ENCODE assay signal across 29 mouse cellular contexts in genomic region chr11:72856764-72857163, GRCm38 (mm10).
DNase-seq lines count a peak whose midpoint lies in the region; ATAC-seq and TF ChIP-seq lines count a peak whose summit lies in the region.
"Had no signal": no experiment of that assay in that cellular context is flagged by ENCODE, and none has a peak within 500 bp of the region (broad histone marks: within the 10 kb centered on the region; RNA-seq: fewer than 3 reads in every experiment).

No protein-coding gene starts in this region.

- 40% methylated on average over 2 of the region's 2 CpGs for WGBS in heart, embryonic 13.5 days
- 33% methylated on average over 2 of the region's 2 CpGs for WGBS in heart, embryonic 12.5 days
- WGBS in heart, embryonic 15.5 days: 48% methylated on average over 2 of the region's 2 CpGs

- H3K27ac ChIP-seq in heart, embryonic 13.5 days (replicated peaks): peak overlapping the region; percentile 41
- no peak overlapping the region for H3K27ac ChIP-seq in heart, embryonic 12.5 days (ENCODE audit: poor library complexity, severe bottlenecking)
- H3K27ac ChIP-seq in heart, embryonic 15.5 days: 0 out of 2 replicates have a peak overlapping the region, but pooled peaks have one; percentile 29
- H3K27ac ChIP-seq: embryonic facial prominence, embryonic 13.5 days; embryonic facial prominence, embryonic 15.5 days; forebrain, embryonic 10.5 days; forebrain, embryonic 12.5 days had no signal

- intact Hi-C loops in heart, postnatal 10 days (cut with DNase I): no loop called here
- intact Hi-C loops in heart, postnatal 25 days (cut with DNase I): no loop called here

- H3K4me1 ChIP-seq in heart, embryonic 13.5 days: peaks cover 9% of the 10 kb centered on the region
- H3K4me1 ChIP-seq in heart, embryonic 12.5 days (replicated peaks): no peaks in the 10 kb centered on the region
- H3K4me1 ChIP-seq in heart, embryonic 15.5 days (replicated peaks): peaks cover 2% of the 10 kb centered on the region; the same call in 1 of the 2 replicates
- H3K4me1 ChIP-seq: embryonic facial prominence, embryonic 13.5 days; embryonic facial prominence, embryonic 15.5 days; forebrain, embryonic 10.5 days; forebrain, embryonic 12.5 days had no signal

- ATAC-seq in heart, embryonic 13.5 days (ENCODE audit: extremely low read depth, insufficient number of reproducible peaks, low FRiP score, low TSS enrichment): no peak
- no peak for ATAC-seq in heart, embryonic 12.5 days (ENCODE audit: insufficient number of reproducible peaks, low FRiP score)
- ATAC-seq in heart, embryonic 15.5 days (replicated peaks; ENCODE audit: insufficient number of reproducible peaks, insufficient read depth, low FRiP score, low read depth): no peak
- ATAC-seq: activated CD4-positive, CD25-positive, alpha-beta regulatory T cell, adult 4 months; CD4-positive, CD25-positive, alpha-beta regulatory T cell, adult 4 months; forebrain, embryonic 14.5 days; Patski had no signal

- TF ChIP-seq POLR2A in brain, embryonic 14.5 days (IDR thresholded peaks at IDR 0.05; ENCODE audit: borderline replicate concordance, extremely low read depth, insufficient read depth, insufficient read length, poor library complexity, severe bottlenecking): no peak

- no peak overlapping the region for H3K9ac ChIP-seq in heart, embryonic 13.5 days
- no peak overlapping the region for H3K9ac ChIP-seq in heart, embryonic 12.5 days
- no peak overlapping the region for H3K9ac ChIP-seq in heart, embryonic 15.5 days
- H3K9ac ChIP-seq: embryonic facial prominence, embryonic 13.5 days; embryonic facial prominence, embryonic 15.5 days; forebrain, embryonic 12.5 days had no signal

- DNase-seq in heart, adult 11 months: peak; percentile 71
- DNase-seq in heart, postnatal 10 days: no peak
- DNase-seq in heart, postnatal 25 days (ENCODE audit: low spot score): no peak
- peak; percentile 1 for DNase-seq in brain, embryonic 14.5 days (ENCODE audit: low read depth)
- DNase-seq: adrenal gland, adult 8-10 months; adrenal gland, postnatal 14 days; adrenal gland, postnatal 36 days; B cell, adult 2 months; cerebellum, adult 11 months; cerebellum, adult 18-20 months; cerebellum, adult 8-10 months; cerebellum, adult 9-11 months; cerebellum, postnatal 14 days; cerebellum, postnatal 36 days; embryo, embryonic 11 days had no signal

- no peak overlapping the region for H3K4me2 ChIP-seq in heart, embryonic 13.5 days
- no peak overlapping the region for H3K4me2 ChIP-seq in heart, embryonic 12.5 days
- no peak overlapping the region for H3K4me2 ChIP-seq in heart, embryonic 15.5 days
- H3K4me2 ChIP-seq: embryonic facial prominence, embryonic 13.5 days; embryonic facial prominence, embryonic 15.5 days; forebrain, embryonic 12.5 days had no signal

- H3K27me3 ChIP-seq in heart, embryonic 13.5 days (replicated peaks): no peaks in the 10 kb centered on the region
- H3K27me3 ChIP-seq in heart, embryonic 12.5 days (replicated peaks): no peaks in the 10 kb centered on the region
- no peaks in the 10 kb centered on the region for H3K27me3 ChIP-seq in heart, embryonic 15.5 days
- H3K27me3 ChIP-seq: CH12.LX; embryonic facial prominence, embryonic 13.5 days; embryonic facial prominence, embryonic 15.5 days; forebrain, embryonic 12.5 days; Patski had no signal

- H3K36me3 ChIP-seq in heart, embryonic 13.5 days: peaks cover 93% of the 10 kb centered on the region
- peaks cover 70% of the 10 kb centered on the region for H3K36me3 ChIP-seq in heart, embryonic 12.5 days
- peaks cover 69% of the 10 kb centered on the region for H3K36me3 ChIP-seq in heart, embryonic 15.5 days

- no peak for TF ChIP-seq CTCF in brain, embryonic 14.5 days (IDR thresholded peaks at IDR 0.05; ENCODE audit: borderline replicate concordance, extremely low read depth, insufficient read depth, insufficient read length)

- H3K9me3 ChIP-seq in heart, embryonic 13.5 days: no peaks in the 10 kb centered on the region
- no peaks in the 10 kb centered on the region for H3K9me3 ChIP-seq in heart, embryonic 12.5 days (replicated peaks)
- H3K9me3 ChIP-seq in heart, embryonic 15.5 days (replicated peaks): no peaks in the 10 kb centered on the region
- H3K9me3 ChIP-seq: embryonic facial prominence, embryonic 13.5 days; embryonic facial prominence, embryonic 15.5 days; forebrain, embryonic 10.5 days; forebrain, embryonic 12.5 days; G1E had no signal

- H3K4me3 ChIP-seq in heart, embryonic 13.5 days: no peak overlapping the region
- H3K4me3 ChIP-seq in heart, embryonic 12.5 days: no peak overlapping the region
- no peak overlapping the region for H3K4me3 ChIP-seq in heart, embryonic 15.5 days
- H3K4me3 ChIP-seq: embryonic facial prominence, embryonic 13.5 days; embryonic facial prominence, embryonic 15.5 days; erythroblast, embryonic 14.5 days; forebrain, embryonic 10.5 days; forebrain, embryonic 12.5 days had no signal

Comparison
In these comparisons a context has a peak if more than half of its experiments do, and no peak if none do; other contexts are left out.
1. DNase-seq: peak in heart, adult 11 months (single experiment) and brain, embryonic 14.5 days (single experiment); none in heart, postnatal 10 days (0 of 2) and heart, postnatal 25 days (single experiment).